Mouse (Mus musculus): ENCODE results near the gene Cx3cr1.

GRCm38 (mm10) chr9:119962987-119963667, 106.6 kb downstream of the Cx3cr1 start:
- TF ChIP-seq CTCF (IDR thresholded peaks at IDR 0.05; ENCODE audit: insufficient read depth, low read length) (peak; percentile 68), POLR2A (IDR thresholded peaks at IDR 0.05; ENCODE audit: borderline replicate concordance, extremely low read depth, low read depth, low read length) (no peak)

All from lung, adult 2 months (tissue).